Mouse (Mus musculus) adrenal gland, postnatal 4 days (tissue): ENCODE data around the gene Usp12. TPM values are rescaled to one million over a fixed set of nuclear protein-coding genes. Genes with fewer than 3 reads are reported as not detected.
A peak's percentile ranks its signal among the peaks of the same experiment; 100 is the strongest.

Source experiments
- DNase-seq, 2 experiments: peaks; one replicate each; pipeline ENCODE4 v3.0.0; 2021 to 2022; ENCODE audit warnings: low spot score in 2 of 2, mixed read lengths in 2 of 2
- total RNA-seq, 2 experiments: library from RNA; stranded (reverse); gene quantifications; 2 replicates each; pipeline ENCODE4 v1.2.3; 2021

Usp12 gene
- total RNA-seq, 2 experiments from 2014 or later: 35.8 to 36.3 TPM

GRCm38 (mm10) chr5:146806004-146806430 lies 11.2 kb upstream of the Usp12 start:
- no peak for DNase-seq

- no peak for DNase-seq
Measured at GRCm38 (mm10) chr5:146798031-146798430, 3.2 kb upstream of the Usp12 start.

GRCm38 (mm10) chr5:146795728-146796127 lies 922 bp upstream of the Usp12 start:
- DNase-seq: no peak

GRCm38 (mm10) chr5:146794084-146794852 lies 538 bp downstream of the Usp12 start:
- peak in 1 of 2 experiments; percentile 31 for DNase-seq

GRCm38 (mm10) chr5:146793630-146794083 lies 1.1 kb downstream of the Usp12 start:
- no peak for DNase-seq

GRCm38 (mm10) chr5:146792140-146792791 lies 2.5 kb downstream of the Usp12 start:
- no peak for DNase-seq

- no peak for DNase-seq
Measured at GRCm38 (mm10) chr5:146790944-146791343, 3.9 kb downstream of the Usp12 start.

- no peak for DNase-seq
Measured at GRCm38 (mm10) chr5:146789413-146789812, 5.4 kb downstream of the Usp12 start.

- no peak for DNase-seq
Measured at GRCm38 (mm10) chr5:146786123-146786522, 8.7 kb downstream of the Usp12 start.

- no peak for DNase-seq
Measured at GRCm38 (mm10) chr5:146783891-146784290, 10.9 kb downstream of the Usp12 start.

- no peak for DNase-seq
Measured at GRCm38 (mm10) chr5:146783300-146783699, 11.5 kb downstream of the Usp12 start.

GRCm38 (mm10) chr5:146781663-146782062 lies 13.1 kb downstream of the Usp12 start:
- no peak for DNase-seq

- DNase-seq: no peak
Measured at GRCm38 (mm10) chr5:146779931-146780330, 14.9 kb downstream of the Usp12 start.

GRCm38 (mm10) chr5:146776988-146777639 lies 17.7 kb downstream of the Usp12 start:
- DNase-seq: no peak

- peak in 1 of 2 experiments; percentile 17 for DNase-seq
Measured at GRCm38 (mm10) chr5:146771982-146772381, 22.8 kb downstream of the Usp12 start.

- DNase-seq: no peak
Measured at GRCm38 (mm10) chr5:146770002-146770848, 24.6 kb downstream of the Usp12 start.

- no peak for DNase-seq
Measured at GRCm38 (mm10) chr5:146765791-146766190, 29.0 kb downstream of the Usp12 start.

- no peak for DNase-seq
Measured at GRCm38 (mm10) chr5:146759159-146759558, 35.6 kb downstream of the Usp12 start.

GRCm38 (mm10) chr5:146757921-146758320 lies 36.9 kb downstream of the Usp12 start:
- no peak for DNase-seq

GRCm38 (mm10) chr5:146757316-146757715 lies 37.5 kb downstream of the Usp12 start:
- DNase-seq: no peak

- no peak for DNase-seq
Measured at GRCm38 (mm10) chr5:146753181-146753580, 41.6 kb downstream of the Usp12 start.
